Mouse (Mus musculus) central nervous system, embryonic 18 days (tissue): ENCODE results near the gene Ctnnbip1. TPM values are rescaled to one million over a fixed set of nuclear protein-coding genes. Genes with fewer than 3 reads are reported as not detected.

Experiments
- polyA plus RNA-seq: library from polyadenylated mRNA; depleted of rRNA; stranded (reverse); fragments of >200 nt; gene quantifications from 2 replicates; pipeline ENCODE4 v1.2.3, GENCODE M21; 2012; rRNA removed

The Ctnnbip1 gene
- 63.3 and 66.5 TPM in 2 replicates for polyA plus RNA-seq

DNA sequence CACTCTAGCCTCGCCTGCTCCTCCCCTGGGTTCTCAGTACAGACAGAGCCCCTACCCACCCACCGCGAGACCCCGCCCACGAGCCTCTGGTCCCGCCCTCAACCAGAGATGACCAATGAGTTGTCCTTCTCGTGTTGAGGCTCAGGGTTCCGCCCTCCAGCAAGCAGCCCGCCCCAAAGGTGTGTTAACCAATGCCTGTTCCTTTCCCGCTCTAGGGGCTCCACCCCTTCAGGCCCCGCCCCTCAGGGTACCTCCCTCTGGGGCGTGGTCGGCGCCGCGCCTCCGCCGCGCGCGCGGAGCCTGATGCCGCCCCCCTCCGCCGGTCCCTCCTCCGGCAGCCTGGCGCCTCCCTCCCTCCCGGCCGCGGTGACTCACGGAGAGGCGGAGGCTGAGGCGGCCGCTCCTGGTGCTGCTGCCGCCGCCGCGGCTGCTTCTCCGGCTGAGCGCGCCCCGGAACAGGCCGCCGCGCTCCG lies at the start of gene Ctnnbip1:
Gene Ctnnbip1 (plus strand): TSS at position 369 of the 473 bp plus-strand sequence.

GRCm38 (mm10) chr4:149477078-149477477 lies 41.0 kb upstream of the Ctnnbip1 start, which contains the start of gene Tmem274:
Tmem274 (plus strand) TSS chr4:149477378.

GRCm38 (mm10) chr4:149485053-149485824 lies 32.8 kb upstream of the Ctnnbip1 start, which contains the start of the genes Nmnat1 and Lzic:
Nmnat1 (minus strand) TSS chr4:149485202.
Lzic (plus strand) TSS chr4:149485229.

DNA sequence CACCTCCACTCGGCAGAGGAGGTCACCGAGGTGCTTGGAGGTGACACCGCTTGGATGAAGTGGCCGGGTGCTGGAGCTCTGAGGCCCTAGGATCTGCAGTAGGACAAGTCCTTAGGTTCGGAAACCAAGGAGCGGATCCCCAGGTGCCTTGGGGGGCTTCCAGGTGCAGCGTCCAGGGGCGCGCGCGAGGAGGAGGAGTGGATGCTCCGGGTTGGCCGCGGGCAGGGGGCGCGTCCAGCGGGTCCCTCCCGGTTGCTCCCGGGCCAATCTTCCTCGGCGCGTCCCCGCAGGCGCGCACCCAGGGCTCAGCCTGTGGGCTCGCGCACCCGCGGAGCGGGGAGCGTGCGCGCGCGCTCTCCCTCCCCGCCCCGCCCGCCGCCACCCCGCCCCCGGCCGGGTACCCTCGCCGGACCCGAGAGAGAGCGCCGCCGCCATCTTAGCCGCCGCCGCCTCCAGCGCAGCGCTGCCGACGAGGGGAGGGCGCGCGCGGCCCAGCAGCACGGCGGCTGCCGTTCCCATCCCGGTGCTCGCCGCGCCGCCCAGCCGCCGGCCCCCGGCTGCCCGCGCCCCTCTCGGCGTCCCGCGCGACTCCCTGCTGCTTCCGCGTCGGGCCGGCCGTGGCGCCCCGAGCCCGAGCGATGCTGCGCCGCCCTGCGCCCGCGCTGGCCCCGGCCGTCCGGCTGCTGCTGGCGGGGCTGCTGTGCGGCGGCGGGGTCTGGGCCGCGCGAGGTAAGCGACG lies 68.2 kb downstream of the Ctnnbip1 start, which contains the start of gene Clstn1:
Gene Clstn1 (plus strand): TSS at position 425 of the 739 bp plus-strand sequence.

Other genes with a start within 250 kb of the Ctnnbip1 start
- gene Kif1b, start 210.5 kb upstream of the Ctnnbip1 start, polyA plus RNA-seq = 183 and 189 TPM in 2 replicates
- 76.9 and 92.8 TPM in 2 replicates for gene Ube4b, start 91.5 kb upstream of the Ctnnbip1 start, polyA plus RNA-seq
- 0.31 TPM in 1 of 2 replicates, not detected in the other for gene Rbp7, start 63.3 kb upstream of the Ctnnbip1 start, polyA plus RNA-seq
- not detected in 2 replicates for gene Tmem274, start 40.9 kb upstream of the Ctnnbip1 start, polyA plus RNA-seq
- gene Nmnat1, start 33.0 kb upstream of the Ctnnbip1 start, polyA plus RNA-seq = 6.5 TPM in 2 replicates
- 34.5 and 36.7 TPM in 2 replicates for gene Lzic, start 33.0 kb upstream of the Ctnnbip1 start, polyA plus RNA-seq
- gene Clstn1, start 68.2 kb downstream of the Ctnnbip1 start, polyA plus RNA-seq = 87.7 and 97.3 TPM in 2 replicates
- 20.0 and 25.0 TPM in 2 replicates for gene Pik3cd, start 184.3 kb downstream of the Ctnnbip1 start, polyA plus RNA-seq
- gene Tmem201, start 219.8 kb downstream of the Ctnnbip1 start, polyA plus RNA-seq = 55.1 and 61.0 TPM in 2 replicates